Mouse (Mus musculus) thymus, adult 2 months (tissue): Measurements from ENCODE around the gene Ganab. TPM values are rescaled to one million over a fixed set of nuclear protein-coding genes. Genes with fewer than 3 reads are reported as not detected.

Experiments
- DNase-seq: peaks from one replicate; pipeline ENCODE4 v3.0.0; 2021
- H3K27ac ChIP-seq: fragments of 200-500 bp; 2 replicates; pipeline ENCODE4 v1.5.1; 2012; ENCODE audit warnings: low read length, control low read depth; ENCODE audit not compliant: control insufficient read depth, insufficient read depth
- H3K27me3 ChIP-seq: fragments of 200-500 bp; 2 replicates; pipeline ENCODE4 v1.6.1; 2012; ENCODE audit warnings: mild to moderate bottlenecking, low read length, moderate library complexity, mixed read lengths; ENCODE audit not compliant: control insufficient read depth, insufficient read depth
- H3K36me3 ChIP-seq: fragments of 200-500 bp; 2 replicates; pipeline ENCODE4 v1.6.1; 2012; ENCODE audit warnings: mild to moderate bottlenecking, low read length, moderate library complexity; ENCODE audit not compliant: control insufficient read depth, insufficient read depth
- H3K4me1 ChIP-seq: fragments of 200-500 bp; replicated peaks from 2 replicates; pipeline ENCODE4 v1.6.1; 2012; ENCODE audit warnings: low read length; ENCODE audit not compliant: control insufficient read depth, insufficient read depth
- H3K4me3 ChIP-seq: fragments of 200-500 bp; 2 replicates; pipeline ENCODE4 v1.5.1; 2012; ENCODE audit warnings: mild to moderate bottlenecking, low read length, control low read depth, moderate library complexity; ENCODE audit not compliant: control insufficient read depth, insufficient read depth
- CTCF ChIP-seq: fragments of 200-500 bp; IDR thresholded peaks from 2 replicates; pipeline ENCODE4 v1.5.1; 2012; ENCODE audit warnings: mild to moderate bottlenecking, control low read depth, low read length, moderate library complexity, borderline replicate concordance; ENCODE audit not compliant: control insufficient read depth, poor library complexity, insufficient read depth; ENCODE audit errors: extremely low read depth
- POLR2A ChIP-seq: fragments of 200-500 bp; IDR thresholded peaks from 2 replicates; pipeline ENCODE4 v1.6.1; 2012; ENCODE audit warnings: mild to moderate bottlenecking, low read length, control low read depth, moderate library complexity; ENCODE audit not compliant: control insufficient read depth, poor library complexity, insufficient read depth; ENCODE audit errors: extremely low read depth
- WGBS: fragments of 180-500 bp; shearing (Covaris S2); methylation state at CpG from one replicate; pipeline ENCODE4 v1.1.7; 2018; 5-methylcytosine and 5-hydroxymethylcytosine counted together
- polyA plus RNA-seq: library from polyadenylated mRNA; depleted of rRNA; stranded (reverse); fragments of >200 nt; gene quantifications from 2 replicates; pipeline ENCODE4 v1.2.3, GENCODE M21; 2012

The Ganab gene
- polyA plus RNA-seq, 1 experiment, result 219 TPM

DNA sequence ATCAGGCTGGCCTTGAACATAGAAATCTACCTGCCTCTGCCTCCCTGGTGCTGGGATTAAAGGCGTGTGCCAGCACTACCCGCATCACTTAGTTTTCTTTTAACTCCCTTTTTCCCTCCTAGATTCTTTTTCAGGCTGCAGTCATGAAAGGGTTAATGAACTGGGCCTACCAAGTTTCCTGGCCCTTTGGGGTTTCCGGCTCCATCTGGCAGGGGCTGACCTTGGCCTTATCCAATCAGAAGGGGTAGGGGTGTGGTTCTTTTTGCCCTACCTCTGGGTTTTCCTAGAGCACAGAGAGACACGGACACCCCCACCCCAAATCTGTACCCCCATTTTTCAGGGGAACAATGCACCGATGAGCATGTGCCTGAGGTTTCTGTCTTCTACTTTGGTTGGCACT lies 46.9 kb downstream of the Ganab start:
- Histone ChIP-seq H3K36me3 (peaks cover 49% of the 10 kb centered on the region), H3K4me1 (peaks cover 21% of the 10 kb centered on the region), H3K27ac (no peak overlapping the region), H3K27me3 (no peaks in the 10 kb centered on the region), H3K4me3 (no peak overlapping the region)
- peak; percentile 65 for DNase-seq
- WGBS, result 6% methylated on average over 5 of the region's 5 CpGs
- TF ChIP-seq POLR2A (no peak), CTCF (no peak)

DNA sequence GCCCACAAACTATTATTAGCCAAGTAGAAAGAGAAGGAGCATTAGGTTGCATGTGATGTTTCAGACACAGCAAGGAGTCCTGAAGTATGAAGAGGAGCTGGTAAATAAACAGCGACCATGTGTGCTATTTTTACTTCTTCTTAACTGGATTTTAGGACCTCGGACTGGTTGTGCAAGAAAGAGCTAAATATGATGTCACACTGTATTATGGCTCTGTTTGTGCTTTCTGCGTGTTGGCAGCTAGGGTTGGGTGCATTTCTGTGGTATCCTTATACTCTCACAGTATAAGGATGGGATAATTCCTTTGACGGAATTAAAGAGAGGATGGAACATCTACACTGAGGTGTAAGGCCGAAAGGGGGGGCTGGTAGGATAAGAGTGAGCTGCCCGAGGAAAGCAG lies 47.4 kb downstream of the Ganab start:
- no peak overlapping the region for H3K27ac ChIP-seq
- peaks cover 52% of the 10 kb centered on the region for H3K36me3 ChIP-seq
- H3K27me3 ChIP-seq, result no peaks in the 10 kb centered on the region
- no peak overlapping the region for H3K4me3 ChIP-seq
- DNase-seq, result no peak
- TF ChIP-seq CTCF, result no peak
- no peak for TF ChIP-seq POLR2A
- 76% methylated on average over 6 of the region's 6 CpGs for WGBS
- H3K4me1 ChIP-seq, result peaks cover 21% of the 10 kb centered on the region

DNA sequence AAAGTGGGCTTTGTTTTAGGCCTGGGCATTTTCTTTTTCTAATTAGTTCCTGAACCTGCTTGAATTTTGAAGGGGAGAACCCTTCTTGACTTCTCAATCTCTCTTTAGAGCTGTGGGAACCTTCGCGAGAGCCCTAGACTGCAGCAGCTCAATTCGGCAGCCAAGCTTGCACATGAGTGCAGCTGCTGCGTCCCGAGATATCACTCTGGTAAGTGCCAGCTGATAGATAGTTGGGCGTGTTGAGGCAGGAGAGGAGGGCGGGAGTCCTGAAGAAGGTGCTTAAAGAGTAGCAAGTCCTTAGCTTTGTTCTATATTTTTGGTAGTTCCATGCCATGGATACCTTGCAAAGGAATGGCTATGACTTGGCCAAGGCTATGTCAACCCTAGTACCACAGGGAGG lies 49.1 kb downstream of the Ganab start:
- H3K4me1 ChIP-seq, result peaks cover 12% of the 10 kb centered on the region
- no peak for DNase-seq
- peaks cover 69% of the 10 kb centered on the region for H3K36me3 ChIP-seq
- H3K27me3 ChIP-seq, result no peaks in the 10 kb centered on the region
- no peak overlapping the region for H3K4me3 ChIP-seq
- no peak for TF ChIP-seq POLR2A
- no peak for TF ChIP-seq CTCF
- WGBS, result 93% methylated on average over 7 of the region's 7 CpGs
- H3K27ac ChIP-seq, result no peak overlapping the region

DNA sequence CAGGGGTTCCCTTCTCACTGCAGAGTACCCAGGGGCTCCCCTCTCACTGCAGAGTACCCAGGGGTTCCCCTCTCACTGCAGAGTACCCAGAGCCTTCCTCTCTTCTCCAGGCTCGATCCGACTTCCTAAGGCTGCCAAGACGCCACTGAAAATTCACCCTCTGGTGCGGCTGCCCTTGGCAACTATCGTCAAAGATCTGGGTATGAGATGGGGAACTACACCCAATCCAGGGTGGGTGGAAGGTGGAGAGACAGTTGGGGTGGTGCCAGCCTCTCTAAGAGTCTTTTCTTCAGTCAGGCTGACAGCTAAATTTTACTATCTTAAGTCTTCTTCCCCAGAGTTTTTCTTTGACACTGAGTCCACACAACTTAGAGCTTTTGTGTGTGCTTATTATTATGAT lies 52.3 kb downstream of the Ganab start:
- TF ChIP-seq POLR2A (no peak), CTCF (no peak)
- Histone ChIP-seq H3K27ac (no peak overlapping the region), H3K4me1 (peaks cover 10% of the 10 kb centered on the region), H3K27me3 (no peaks in the 10 kb centered on the region), H3K4me3 (no peak overlapping the region), H3K36me3 (peaks cover 68% of the 10 kb centered on the region)
- 93% methylated on average over 5 of the region's 5 CpGs for WGBS
- no peak for DNase-seq

GRCm38 (mm10) chr19:8952241-8952640 lies 54.4 kb downstream of the Ganab start:
- Histone ChIP-seq H3K4me3 (no peak overlapping the region), H3K27me3 (no peaks in the 10 kb centered on the region), H3K27ac (peak overlapping the region; percentile 10; the same call in 1 of the 2 replicates), H3K4me1 (peaks cover 10% of the 10 kb centered on the region), H3K36me3 (peaks cover 51% of the 10 kb centered on the region)
- WGBS, result 95% methylated on average over 9 of the region's 9 CpGs
- no peak for DNase-seq
- TF ChIP-seq POLR2A (no peak), CTCF (no peak)

DNA sequence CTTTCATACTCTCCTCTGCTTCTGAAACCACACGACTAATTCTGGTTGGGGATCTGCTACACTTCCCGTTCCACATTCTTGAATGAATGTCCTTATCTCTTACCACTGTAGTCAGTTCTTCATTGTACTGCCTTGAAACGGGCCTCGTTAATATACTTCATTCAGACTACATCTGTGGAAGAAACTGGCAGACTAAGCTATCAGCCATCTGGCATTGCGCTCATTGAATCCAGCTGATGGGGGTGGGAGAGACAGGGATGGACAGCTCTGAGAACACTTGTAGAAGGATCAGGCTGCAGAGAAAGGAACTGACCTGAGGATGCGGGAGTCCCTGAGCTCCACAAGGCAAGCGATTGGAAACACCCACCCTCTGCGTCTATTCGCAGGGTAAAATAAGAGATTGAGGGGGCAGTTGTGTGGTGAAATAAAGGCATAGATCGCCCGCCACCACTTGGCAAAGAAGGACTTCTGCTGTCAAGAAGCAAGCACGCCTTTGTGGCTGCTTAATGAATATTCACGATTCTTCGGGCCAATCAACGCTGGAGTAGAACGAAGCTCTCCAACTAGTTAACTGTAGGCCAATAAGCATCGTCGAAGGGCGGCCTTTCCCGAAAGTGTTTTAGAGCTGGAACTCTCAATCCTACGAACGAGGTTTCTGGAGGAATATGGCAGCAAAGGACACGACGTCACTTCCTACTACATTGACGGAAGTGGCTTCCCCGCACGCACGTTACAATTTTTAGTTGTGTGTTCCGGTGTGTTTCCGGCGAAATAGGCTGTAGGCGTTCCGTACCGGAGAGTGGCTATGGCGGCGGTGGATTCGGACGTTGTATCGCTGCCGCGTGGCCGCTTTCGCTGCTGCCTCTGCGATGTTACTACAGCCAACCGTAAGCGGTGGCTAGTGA lies 55.5 kb downstream of the Ganab start, which contains the start of gene Tut1:
Gene Tut1 (plus strand): TSS at position 713 of the 905 bp plus-strand sequence.
- H3K27ac ChIP-seq, result peak within 1 kb of the TSS; percentile 75
- WGBS, result 1% methylated on average over 46 of the region's 46 CpGs
- TF ChIP-seq CTCF (no peak), POLR2A (peak; percentile 43; the same call in 1 of the 2 replicates)
- H3K36me3 ChIP-seq, result peaks cover 40% of the 10 kb centered on the region
- no peaks in the 10 kb centered on the region for H3K27me3 ChIP-seq
- peaks cover 10% of the 10 kb centered on the region for H3K4me1 ChIP-seq
- H3K4me3 ChIP-seq, result peak within 1 kb of the TSS; percentile 83
- peak; percentile 88 for DNase-seq
